Mouse (Mus musculus) heart, postnatal 10 days (tissue): ENCODE data around the gene Cep41. TPM values are rescaled to one million over a fixed set of nuclear protein-coding genes. Genes with fewer than 3 reads are reported as not detected.
A peak's percentile ranks its signal among the peaks of the same experiment; 100 is the strongest.

Source experiments
- DNase-seq, 2 experiments: peaks; one replicate each; pipeline ENCODE4 v3.0.0; 2021
- intact Hi-C: fragments of 180-260 bp; cut with DNase I; formaldehyde crosslinking; loops from one replicate; pipeline ENCODE4 v1.15.1; 2025
- total RNA-seq, 2 experiments: library from RNA; stranded (reverse); gene quantifications; 2 replicates each; pipeline ENCODE4 v1.2.3; 2021

Cep41 gene
- 1 to 10 TPM; 2.3 to 4.1 TPM for total RNA-seq

DNA sequence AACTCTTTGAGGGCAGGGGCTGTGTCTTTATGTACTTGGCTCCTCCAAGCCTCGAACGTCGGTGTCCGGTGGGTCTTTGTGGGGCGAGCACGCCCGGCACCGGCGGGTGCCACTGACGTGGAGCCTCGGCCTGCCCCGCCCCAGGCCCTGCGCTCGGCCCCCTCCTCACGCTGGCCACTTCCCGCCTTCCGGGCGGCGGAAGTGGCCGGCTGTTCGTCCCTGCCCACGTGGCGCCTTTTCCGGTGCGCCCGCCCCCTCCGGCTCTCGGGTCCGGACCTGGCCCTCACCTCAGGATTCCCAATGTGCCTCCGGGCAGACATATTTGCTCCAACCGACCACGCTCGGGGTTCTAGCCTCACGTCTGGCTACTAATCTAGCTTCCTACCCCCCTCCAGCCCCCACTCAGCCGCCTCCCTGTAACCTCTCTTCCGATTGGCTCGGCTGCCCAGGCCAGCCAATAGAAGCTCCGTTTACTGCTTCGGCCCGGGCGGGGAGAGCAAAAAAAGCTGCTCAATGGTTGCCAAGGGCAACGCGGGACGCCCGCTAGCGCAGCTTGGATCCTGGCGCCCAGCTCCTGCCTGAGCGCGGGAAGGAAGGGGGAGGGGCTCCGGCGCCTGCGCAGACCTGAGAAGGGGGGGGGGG, at the start of gene Cep41:
Cep41 (minus strand) TSS at position 400 of the 642 bp plus-strand sequence.
- intact Hi-C loops: loop anchor here (5.0 kb wide), 1 partner anchor 141 kb away; no protein-coding TSS in a partner anchor
- DNase-seq: peak; percentile 97 to 98

DNA sequence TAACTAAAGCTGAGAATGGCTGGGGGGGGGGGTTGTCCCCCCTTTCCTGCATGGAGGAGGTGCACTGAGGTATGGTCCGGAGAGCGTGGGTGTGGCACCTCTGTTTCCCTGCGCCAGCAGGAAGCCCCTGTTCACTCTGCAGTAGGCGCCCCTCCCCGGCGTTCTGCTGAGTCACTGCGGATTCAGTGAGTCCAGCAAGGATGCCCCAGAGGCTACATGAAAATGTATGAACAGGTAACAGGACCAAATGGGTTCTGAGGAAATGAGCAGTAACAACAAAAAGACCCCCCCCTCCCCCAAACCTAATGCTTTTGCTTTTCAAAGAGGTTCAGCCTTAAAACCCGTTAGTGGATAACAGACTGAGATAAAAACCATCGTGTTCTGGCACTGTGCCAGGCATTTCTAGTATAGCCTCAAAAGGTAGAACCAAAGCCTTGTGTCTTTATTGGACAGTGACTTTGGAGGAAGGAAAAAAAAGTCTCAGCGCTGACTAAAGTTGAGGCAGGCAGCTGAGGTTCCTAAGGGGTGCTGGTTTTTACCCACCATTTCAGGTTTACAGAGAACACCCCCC, 45.7 kb upstream of the Cep41 start:
- intact Hi-C loops: no loop called here
- no peak for DNase-seq

DNA sequence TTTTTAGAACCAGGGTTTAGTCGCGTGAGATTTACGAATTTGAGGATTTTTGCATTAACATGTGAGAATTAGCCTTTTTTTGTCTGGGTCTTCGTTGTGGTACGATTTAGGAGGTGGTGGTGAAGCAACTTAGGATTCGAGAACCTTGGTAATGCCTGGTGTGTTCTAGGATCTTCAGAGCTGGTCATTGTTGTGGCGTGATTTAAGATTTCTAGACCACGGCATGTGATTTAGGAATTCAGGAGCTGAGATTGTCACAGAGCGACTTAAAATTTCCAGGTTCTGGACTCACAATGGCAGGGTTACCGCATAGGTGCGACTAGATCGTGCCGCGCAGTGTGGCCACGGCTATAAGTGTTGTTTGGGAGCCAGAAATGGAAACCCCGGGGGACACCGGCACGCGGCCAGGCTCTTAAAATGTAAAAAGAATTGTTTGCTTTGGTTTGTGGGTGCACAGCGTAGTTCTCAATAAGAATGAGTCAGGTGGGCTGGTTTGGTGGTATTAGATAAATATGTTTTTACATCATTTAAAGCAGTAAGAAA, 45.0 kb upstream of the Cep41 start:
- intact Hi-C loops: no loop called here
- DNase-seq: no peak

DNA sequence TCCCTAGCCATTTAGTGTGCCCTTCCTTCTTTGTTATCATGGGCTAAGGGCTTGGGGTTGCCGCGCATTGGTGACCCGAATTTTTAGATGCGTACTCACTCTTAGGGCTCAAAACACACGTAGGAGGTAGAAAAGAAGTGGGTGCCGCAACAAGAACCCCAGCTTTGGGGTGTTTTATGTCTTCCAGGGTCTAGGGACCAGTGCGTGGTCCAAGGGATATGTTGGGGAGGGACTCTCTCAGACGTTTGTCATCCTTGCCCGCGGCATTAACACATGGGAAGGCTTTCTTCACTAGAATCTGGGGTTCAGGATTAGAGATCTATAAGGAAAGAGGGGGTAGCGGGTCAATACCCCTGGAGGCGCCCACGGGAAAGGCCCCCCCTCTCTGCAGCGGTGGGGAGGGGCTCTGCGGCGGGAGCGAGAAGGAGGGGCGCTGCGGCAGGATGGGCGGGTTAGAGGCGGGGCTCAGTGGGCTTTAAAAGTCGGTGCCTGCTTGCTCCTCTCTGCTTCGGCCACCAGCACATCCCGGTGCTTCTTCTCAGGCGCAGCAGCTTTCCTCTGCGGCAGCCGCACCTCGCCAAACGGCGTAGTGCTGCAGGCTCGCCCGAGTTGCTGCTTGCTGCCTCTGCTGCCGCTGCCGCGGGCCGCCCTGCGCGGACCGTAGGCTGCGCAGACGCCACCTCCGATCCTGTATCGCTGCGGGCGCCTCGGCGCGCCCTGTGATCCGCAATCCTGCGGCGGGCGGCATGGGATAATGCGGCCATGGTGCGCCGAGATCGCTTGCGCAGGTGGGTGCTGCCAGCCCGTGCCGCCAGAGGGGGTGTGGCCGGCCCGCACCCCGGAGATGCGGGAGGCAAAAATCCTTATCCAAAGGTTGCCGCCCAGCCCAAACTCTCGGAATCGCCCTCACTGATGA, 44.3 kb upstream of the Cep41 start:
- intact Hi-C loops: loop anchor here (2.0 kb wide), 1 partner anchor 39 kb away; no protein-coding TSS in a partner anchor
- peak; percentile 77 to 82 for DNase-seq

DNA sequence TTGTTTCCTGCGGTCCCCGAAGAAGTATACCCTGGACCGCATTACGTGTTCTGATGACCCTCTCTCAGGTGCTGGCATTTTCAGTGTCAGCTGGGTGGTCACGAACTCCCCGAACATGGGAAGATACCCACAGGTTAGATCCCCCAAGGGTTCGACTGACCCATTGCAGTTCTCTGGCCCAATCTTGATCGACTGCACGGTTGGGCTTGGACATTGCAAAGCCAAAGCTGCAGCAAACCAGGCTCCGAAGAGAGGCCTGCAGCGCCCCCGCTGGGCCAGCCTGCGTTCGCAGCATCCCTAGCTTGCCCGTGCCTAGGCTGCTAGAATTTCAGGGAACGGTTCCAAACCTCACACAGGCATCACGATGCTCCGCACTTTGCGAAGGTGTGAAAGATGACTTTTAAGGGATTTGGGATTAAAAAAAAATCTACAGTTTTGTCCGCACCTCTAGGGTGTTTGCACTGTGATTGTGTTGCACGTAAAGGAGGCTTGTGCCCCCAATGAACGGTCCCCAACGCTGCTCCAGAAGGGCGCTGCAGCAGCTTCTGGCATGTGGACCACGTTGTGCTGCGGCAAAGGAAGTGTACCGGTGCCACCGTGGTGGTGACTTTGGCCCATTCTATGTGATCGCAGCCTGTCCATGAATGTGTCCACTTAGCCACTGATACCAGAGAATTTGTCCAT, 43.5 kb upstream of the Cep41 start:
- intact Hi-C loops: loop anchor here (2.0 kb wide), 1 partner anchor 38 kb away; no protein-coding TSS in a partner anchor
- DNase-seq: peak; percentile 79 to 85

DNA sequence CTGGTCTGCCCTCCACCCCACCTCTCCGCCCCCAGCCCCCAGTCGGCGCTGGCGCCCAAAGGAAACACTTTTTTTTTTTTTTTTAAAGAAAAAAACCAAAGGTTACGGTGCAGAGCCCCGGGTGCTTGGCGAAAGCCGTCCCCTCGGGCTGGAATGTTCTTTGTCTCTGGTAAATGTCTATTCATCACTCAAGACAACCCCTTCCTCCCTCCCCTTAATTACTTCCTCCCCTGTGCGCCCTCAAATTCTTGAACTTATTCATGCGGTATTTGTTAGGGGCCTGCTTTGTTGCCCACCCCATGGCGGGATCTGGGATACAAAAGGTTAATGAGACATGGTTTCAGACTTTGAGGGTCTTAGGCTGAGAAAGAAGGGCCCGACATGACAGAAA, 42.8 kb upstream of the Cep41 start:
- intact Hi-C loops: loop anchor here (2.0 kb wide), 1 partner anchor 38 kb away; no protein-coding TSS in a partner anchor
- no peak for DNase-seq

DNA sequence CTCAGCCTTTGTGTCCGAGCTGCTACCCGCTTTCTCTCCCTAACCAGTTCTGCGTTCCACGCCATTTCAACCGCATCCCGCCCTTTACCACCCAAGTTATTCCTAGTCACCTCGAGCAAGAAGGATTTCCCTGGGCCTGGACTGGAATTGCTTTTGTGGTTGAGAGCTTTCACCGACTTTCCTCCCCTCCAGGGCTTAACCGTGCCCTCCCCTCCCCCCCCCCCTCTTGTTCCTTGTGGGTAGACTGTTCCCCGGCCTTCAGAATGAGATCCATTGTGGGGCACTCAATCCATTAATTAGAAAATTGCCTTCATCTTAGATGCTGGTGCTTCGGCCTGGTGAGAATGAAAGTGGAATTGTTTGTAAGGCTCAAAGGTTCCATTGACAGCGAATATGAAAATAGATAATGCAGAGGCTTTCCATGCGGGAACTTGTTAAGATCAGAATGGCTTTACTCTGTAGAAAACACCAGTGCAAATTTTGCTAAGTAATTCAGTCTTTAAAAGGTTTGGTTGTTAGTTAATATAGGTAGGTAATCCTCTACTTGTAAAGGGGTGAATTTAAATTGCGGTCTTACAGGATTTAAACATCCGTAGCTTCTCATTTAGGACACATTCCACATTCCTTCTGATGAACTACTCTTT, 42.3 kb upstream of the Cep41 start:
- DNase-seq: peak; percentile 39 to 43
- intact Hi-C loops: loop anchor here (2.0 kb wide), 1 partner anchor 37 kb away; no protein-coding TSS in a partner anchor

DNA sequence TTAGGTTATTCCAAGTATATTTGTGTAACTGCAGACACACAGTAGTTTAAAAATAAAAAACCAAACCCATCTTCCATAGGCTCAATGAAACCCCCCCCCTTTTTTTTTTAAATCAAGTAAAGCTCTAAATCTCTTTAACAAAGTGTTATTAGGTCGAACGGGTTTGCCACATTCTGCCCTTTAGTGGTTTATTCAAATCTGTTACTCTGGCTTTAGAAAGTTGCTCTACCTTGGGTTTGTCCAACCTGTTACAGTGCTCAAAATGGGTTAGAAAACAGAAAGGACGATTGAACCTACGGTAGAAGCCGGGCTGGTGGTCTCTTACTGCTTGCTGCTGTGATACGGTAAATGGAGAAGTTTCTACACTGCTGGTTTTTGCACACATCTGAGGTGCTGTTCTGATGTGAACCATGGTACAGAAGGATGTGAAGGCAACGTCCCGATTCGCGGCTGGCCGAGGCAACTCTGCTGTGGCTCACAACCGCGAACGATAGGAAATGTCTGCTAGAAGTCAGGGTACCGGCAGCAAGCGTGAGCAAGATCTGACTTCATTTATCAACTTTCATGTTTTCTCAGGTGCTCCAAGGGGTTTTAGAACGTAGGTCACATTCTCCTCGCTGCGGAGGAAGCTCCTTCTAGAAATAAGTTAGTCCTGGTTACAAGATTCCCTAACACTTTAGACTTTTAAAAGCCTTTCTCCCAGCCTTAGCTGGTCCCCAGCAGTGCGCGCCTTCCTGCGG, 41.6 kb upstream of the Cep41 start:
- intact Hi-C loops: no loop called here
- DNase-seq: no peak

DNA sequence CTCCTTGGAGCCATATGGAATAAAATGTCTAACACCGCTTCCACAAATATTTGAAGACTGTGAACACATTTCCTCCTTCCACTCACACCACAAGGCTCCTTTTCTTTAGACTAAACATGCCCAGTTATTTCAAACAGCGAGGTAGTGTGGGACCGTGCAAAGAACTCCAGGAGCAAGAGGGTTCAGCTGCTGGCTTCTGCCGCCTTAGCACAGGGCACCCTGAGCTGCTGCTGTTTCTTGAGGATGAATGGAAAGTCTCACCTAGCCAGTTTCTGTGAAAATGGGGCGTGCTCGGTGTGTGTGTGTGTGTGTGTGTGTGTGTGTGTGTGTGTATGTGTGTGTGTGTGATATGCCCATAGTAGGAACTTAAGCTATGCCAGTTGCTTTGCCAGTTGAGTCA, 40.9 kb upstream of the Cep41 start:
- intact Hi-C loops: no loop called here
- no peak for DNase-seq

DNA sequence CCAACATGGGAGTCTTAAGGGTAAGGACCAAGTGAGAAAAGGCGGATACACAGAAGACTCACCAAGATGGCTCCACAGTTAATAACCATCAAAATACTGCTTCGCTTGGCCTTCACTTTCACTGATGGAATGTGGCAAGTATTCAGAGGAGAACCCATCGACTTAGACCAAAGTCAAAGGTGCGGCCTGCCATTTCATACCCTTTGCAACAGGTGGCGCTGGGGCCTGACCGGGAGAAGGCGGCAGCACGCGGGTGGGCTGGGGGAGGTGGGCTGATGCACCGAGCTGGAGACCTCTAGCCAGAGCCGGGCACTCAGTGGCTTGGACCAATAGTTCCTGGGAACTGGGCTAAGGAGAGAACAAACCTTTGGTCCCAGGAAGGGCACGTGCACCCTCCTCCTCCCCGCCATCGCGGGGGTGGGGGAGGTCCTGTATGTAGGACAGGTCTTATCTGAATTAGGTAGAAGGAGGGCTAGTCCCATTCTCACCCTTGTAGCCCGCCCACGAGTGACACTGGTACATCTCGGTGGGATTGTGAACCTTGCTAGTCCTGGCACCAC, 39.1 kb upstream of the Cep41 start:
- intact Hi-C loops: no loop called here

DNA sequence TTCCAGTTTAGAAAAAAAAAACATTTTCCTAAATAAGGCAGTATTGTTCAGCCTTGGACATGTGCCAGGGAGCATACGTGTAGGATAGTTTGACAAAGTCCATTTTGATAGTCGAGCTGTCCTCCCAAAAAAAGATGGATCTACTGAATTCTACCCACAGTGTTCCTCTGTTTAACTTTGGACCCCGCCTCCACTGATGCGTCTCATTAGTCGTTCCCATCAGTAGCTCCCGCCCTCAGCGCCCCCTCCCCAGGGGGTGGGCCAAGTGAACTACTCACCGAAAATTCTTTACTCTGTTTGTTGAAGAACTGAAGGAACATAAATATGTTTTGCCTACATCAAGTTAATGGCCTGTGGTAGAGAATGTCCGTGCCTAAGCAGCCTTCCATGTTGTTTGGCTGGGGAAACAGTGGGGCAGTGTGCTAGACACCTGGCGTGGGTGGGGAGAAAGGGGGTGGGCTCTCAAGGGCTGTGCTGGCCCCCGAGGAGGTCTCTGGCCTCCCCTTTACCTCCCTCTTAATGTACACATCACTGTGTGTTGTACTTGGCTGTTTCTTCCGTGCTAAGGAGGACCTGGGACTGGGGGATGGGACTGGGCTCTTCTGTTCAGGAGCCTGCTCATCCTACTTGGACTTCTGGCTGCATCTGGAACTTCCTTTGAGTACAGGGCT, 36.9 kb upstream of the Cep41 start:
- DNase-seq: peak in 1 of 2 experiments; percentile 49

More for the DNA sequence above, 39.1 kb upstream of the Cep41 start:
- DNase-seq: no peak

DNA sequence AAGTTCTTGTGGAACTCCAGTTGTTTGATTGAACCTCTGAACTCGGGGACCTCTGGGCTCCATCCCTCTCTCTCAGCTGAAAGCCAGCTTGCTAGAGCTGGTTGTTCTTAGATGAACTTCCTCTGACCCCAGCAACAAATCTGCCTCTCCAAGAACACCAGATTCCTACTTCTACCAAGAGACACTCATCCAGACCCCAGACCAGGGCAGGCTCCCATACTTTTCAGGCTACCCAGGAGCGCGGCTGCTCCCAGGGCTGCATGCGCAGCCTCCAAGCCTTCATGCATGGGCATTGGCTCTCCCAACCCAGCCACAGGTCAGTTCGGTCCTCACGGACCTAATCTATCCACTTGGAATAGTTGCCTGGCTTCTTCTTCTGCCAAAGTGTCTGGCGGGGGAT, 29.8 kb upstream of the Cep41 start, which contains the start of gene Mest:
Mest (plus strand) TSS at position 217 of the 400 bp plus-strand sequence.
- intact Hi-C loops: no loop called here
- DNase-seq: no peak

More for the DNA sequence above, 36.9 kb upstream of the Cep41 start:
- intact Hi-C loops: no loop called here

DNA sequence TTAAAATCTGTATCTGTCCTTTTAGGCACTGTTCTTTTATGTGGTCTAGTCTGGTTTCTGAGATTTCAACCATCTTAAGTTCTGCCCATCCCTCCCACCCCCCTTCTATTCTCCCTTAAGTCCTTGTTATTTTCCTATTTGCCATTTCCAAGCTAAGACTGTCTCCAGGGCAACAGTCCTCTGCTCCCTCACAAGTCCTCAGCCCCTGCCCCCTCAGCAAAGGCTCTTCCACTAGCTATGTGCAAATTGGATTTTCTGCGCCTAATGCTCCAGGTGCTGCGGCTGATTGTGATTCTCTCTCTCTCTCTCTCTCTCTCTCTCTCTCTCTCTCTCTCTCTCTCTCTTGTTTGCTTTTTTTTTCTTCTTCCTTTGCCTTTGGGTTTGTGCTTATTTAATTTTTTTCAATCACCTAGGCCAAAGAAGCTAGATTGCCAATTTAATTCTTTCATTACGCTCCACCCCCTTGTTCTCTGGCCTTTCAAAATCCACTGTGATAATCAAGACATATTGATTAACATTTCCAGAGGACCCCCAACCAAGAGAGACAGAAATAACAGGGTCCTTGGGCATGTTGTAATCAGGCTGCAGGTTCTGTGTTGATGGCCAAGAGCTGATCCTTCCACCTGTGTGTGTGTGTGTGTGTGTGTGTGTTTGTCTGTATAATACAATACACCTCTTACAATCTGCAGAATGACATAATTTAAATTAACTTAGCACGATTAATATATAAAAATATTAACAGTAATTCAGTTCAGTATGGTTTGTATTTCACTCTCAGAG, 29.0 kb upstream of the Cep41 start:
- intact Hi-C loops: no loop called here
- no peak for DNase-seq

DNA sequence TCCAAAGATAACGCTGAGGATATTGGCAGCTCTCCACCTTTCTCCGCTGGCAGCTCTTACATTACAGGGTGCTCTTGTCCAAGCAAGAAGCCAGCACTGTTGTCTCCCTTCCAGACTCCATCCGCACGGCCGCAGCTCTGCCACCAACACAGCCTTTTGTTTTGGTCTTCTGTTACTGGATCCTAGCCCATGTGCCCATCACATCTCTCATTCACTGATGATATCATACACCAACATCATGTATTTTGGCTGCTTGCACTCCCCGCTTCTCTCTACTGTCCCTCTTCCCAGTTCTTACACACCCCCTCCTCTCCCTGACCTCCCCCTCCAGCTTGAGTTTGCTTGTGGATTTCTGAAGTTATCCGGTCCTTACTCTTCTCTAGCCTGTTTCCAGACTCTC, 23.2 kb upstream of the Cep41 start:
- DNase-seq: no peak
- intact Hi-C loops: no loop called here

DNA sequence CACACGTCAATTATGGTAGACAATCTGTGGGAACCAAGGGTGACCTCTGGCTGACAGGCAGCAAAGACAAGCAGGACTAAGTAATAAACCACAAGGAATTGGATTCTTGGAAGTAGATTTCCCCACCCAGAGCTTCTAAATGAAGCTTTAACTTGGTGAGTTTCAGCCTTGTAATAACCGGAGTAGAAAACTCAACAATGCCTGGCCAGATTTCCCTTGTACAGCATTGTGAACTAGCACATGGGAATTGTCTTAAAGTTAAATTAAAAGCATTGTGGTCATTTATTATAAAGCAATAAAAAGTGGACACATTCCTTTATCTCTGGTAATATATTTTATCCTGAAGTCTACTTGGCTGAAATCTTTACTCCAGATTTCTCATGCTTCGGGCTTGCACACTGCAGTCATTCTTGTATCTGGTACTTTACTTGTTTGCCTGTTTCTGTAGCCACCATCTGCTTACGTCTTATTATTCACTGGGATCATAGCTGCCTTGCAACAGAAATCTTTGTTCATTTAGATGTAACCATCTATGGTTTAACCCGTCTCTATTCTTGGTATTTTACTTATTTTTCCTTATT, 21.4 kb upstream of the Cep41 start:
- intact Hi-C loops: no loop called here

DNA sequence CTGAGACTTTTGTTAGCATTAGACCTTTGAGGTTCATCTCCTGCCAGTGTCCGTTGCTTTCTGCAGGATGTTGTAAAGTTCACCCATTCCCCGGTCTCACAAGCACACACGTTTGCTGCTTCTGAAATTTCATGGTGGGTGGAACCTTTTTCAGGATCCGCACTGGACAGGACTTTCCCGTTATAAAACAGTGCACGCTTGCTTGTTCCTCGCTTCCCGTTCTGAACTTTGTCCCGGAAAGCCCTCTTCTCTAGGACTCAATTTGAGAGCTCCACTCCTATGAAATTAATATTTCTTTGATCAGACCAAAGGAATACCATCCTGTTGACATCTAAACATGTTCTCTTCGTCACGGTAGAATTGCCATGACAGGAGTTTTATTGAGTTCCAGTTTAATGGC, 20.3 kb upstream of the Cep41 start:
- DNase-seq: no peak
- intact Hi-C loops: no loop called here

More for the DNA sequence above, 21.4 kb upstream of the Cep41 start:
- no peak for DNase-seq

DNA sequence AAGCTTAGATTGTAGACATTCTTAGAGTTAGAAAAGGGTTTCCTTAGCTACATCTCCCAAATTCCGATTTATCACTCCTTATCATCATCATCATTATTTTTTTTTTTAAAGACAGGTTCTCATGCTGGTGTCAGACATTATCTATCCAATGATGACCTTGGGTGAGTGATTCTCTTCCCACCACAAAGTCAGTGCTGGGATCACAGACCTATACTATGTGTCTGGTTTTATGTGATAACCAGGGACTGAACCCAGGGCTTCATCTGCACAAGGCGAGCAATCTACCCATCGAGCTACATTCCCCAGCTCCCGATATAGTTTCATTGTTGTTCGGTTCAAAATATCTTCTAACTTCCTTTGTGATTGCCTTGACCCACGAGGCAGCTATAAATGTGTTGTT, 19.9 kb upstream of the Cep41 start:
- DNase-seq: no peak
- intact Hi-C loops: no loop called here
